Mouse (Mus musculus) kidney, adult 2 months (tissue): Measurements from ENCODE around the gene Acp5.

Source experiments
- CTCF ChIP-seq: fragments of 200-500 bp; conservative IDR thresholded peaks from 2 replicates; pipeline ENCODE4 v1.5.1; 2011; ENCODE audit warnings: low read depth, mild to moderate bottlenecking, control low read depth, low read length, moderate library complexity, mixed read lengths; ENCODE audit not compliant: insufficient read depth, insufficient read length
- POLR2A ChIP-seq: fragments of 200-500 bp; IDR thresholded peaks from one replicate; pipeline ENCODE4 v1.6.1; 2011; ENCODE audit warnings: low read depth, low read length, control low read depth

DNA sequence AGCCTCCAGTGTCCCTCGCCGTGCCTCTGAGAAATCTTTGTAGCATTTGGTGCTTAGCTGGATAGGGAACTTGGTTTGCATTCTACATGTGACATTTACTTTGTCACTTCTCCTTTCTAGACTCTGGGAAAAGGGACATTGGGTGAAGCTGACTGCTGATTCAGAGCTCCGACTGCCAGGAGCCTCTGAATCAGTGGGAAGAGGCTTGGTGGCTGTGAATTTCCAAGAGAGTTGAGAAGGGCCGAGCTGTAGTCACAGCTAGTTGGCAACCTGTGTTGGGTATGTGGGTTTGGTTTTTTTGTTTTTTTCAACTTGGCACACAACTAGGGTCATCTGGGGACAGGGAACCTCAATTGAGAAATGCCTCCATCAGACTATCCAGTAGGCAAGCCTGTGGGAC lies 16.0 kb downstream of the Acp5 start:
- TF ChIP-seq CTCF: no peak
- TF ChIP-seq POLR2A: no peak
